Mouse (Mus musculus) limb, embryonic 11.5 days (tissue): ENCODE data around the gene Dtd1. TPM values are rescaled to one million over a fixed set of nuclear protein-coding genes. Genes with fewer than 3 reads are reported as not detected.
A peak's percentile ranks its signal among the peaks of the same experiment; 100 is the strongest.

Experiments used
- ATAC-seq: fragments of 200-750 bp; cut with Nextera tagmentation; 2 replicates; pipeline ENCODE4 v1.8.0; 2017; ENCODE audit warnings: low read depth; ENCODE audit not compliant: insufficient number of reproducible peaks, low FRiP score, low TSS enrichment
- DNase-seq: peaks from one replicate; pipeline ENCODE4 v3.0.0-alpha.2; 2015; ENCODE audit warnings: low spot score
- H3K27ac ChIP-seq: fragments of 300-500 bp; sonication (generic); replicated peaks from 2 replicates; pipeline ENCODE4 v1.5.1; 2014; ENCODE audit warnings: low read depth, mild to moderate bottlenecking, low read length
- H3K27me3 ChIP-seq: fragments of 300-500 bp; sonication (generic); 2 replicates; pipeline ENCODE4 v1.6.1; 2014; ENCODE audit warnings: mild to moderate bottlenecking, low read length, mixed read lengths; ENCODE audit not compliant: control insufficient read depth, insufficient read depth
- H3K36me3 ChIP-seq: fragments of 300-500 bp; sonication (generic); 2 replicates; pipeline ENCODE4 v1.6.1; 2014; ENCODE audit warnings: mild to moderate bottlenecking, low read length, moderate library complexity, mixed read lengths; ENCODE audit not compliant: control insufficient read depth, insufficient read depth
- H3K4me1 ChIP-seq: fragments of 300-500 bp; sonication (generic); 2 replicates; pipeline ENCODE4 v1.6.1; 2014; ENCODE audit warnings: low read length, mixed read lengths; ENCODE audit not compliant: control insufficient read depth, insufficient read depth
- H3K4me2 ChIP-seq: fragments of 300-500 bp; sonication (generic); 2 replicates; pipeline ENCODE4 v1.6.1; 2014; ENCODE audit warnings: low read depth, mild to moderate bottlenecking, moderate library complexity; ENCODE audit not compliant: severe bottlenecking
- H3K4me3 ChIP-seq: fragments of 300-500 bp; sonication (generic); 2 replicates; pipeline ENCODE4 v1.5.1; 2014; ENCODE audit warnings: low read depth, low read length
- H3K9ac ChIP-seq: fragments of 300-500 bp; sonication (generic); 2 replicates; pipeline ENCODE4 v1.6.1; 2014; ENCODE audit warnings: mild to moderate bottlenecking, low read length
- H3K9me3 ChIP-seq: fragments of 300-500 bp; sonication (generic); 2 replicates; pipeline ENCODE4 v1.6.1; 2016; ENCODE audit warnings: low read length; ENCODE audit not compliant: control insufficient read depth
- WGBS: fragments of 180-500 bp; shearing (Covaris S2); extraction: QIAGEN DNeasy Blood & Tissue Kit; methylation state at CpG from one replicate; pipeline ENCODE4 v1.1.7; 2014; 5-methylcytosine and 5-hydroxymethylcytosine counted together
- polyA plus RNA-seq: library from polyadenylated mRNA; unstranded; fragments of >200 nt; fragmentation: Nextera tagmentation; extraction: Ambion mirVana; gene quantifications from 2 replicates; pipeline ENCODE4 v1.2.1, GENCODE M21; 2014

Dtd1 gene
- polyA plus RNA-seq, 1 experiment from 2014 or later, result 40.7 TPM

- Histone ChIP-seq H3K9ac (no peak overlapping the region), H3K27ac (no peak overlapping the region), H3K36me3 (no peaks in the 10 kb centered on the region), H3K27me3 (no peaks in the 10 kb centered on the region), H3K4me2 (no peak overlapping the region), H3K4me1 (no peaks in the 10 kb centered on the region), H3K4me3 (no peak overlapping the region), H3K9me3 (no peaks in the 10 kb centered on the region)
- no peak for DNase-seq
- WGBS, result 56% methylated on average over 5 of the region's 5 CpGs
- no peak for ATAC-seq
Measured at GRCm38 (mm10) chr2:144720407-144720959, 120.8 kb downstream of the Dtd1 start.

- 73% methylated on average over 1 of the region's 1 CpGs for WGBS
- no peak for DNase-seq
Measured at GRCm38 (mm10) chr2:144724679-144725078, 125.0 kb downstream of the Dtd1 start.

GRCm38 (mm10) chr2:144727136-144727535 lies 127.4 kb downstream of the Dtd1 start:
- Histone ChIP-seq H3K9me3 (no peaks in the 10 kb centered on the region), H3K27ac (no peak overlapping the region), H3K4me3 (no peak overlapping the region), H3K4me1 (no peaks in the 10 kb centered on the region), H3K4me2 (no peak overlapping the region), H3K27me3 (no peaks in the 10 kb centered on the region), H3K36me3 (no peaks in the 10 kb centered on the region), H3K9ac (no peak overlapping the region)
- no peak for ATAC-seq
- DNase-seq, result no peak
- 96% methylated on average over 3 of the region's 3 CpGs for WGBS

More at GRCm38 (mm10) chr2:144724679-144725078, 125.0 kb downstream of the Dtd1 start:
- Histone ChIP-seq H3K4me2 (no peak overlapping the region), H3K27me3 (no peaks in the 10 kb centered on the region), H3K27ac (no peak overlapping the region), H3K9me3 (no peaks in the 10 kb centered on the region), H3K4me1 (no peaks in the 10 kb centered on the region), H3K9ac (no peak overlapping the region), H3K4me3 (no peak overlapping the region), H3K36me3 (no peaks in the 10 kb centered on the region)
- ATAC-seq, result 0 out of 2 replicates have a peak, but pooled peaks have one; percentile 19

GRCm38 (mm10) chr2:144729776-144730175 lies 130.1 kb downstream of the Dtd1 start:
- Histone ChIP-seq H3K27ac (no peak overlapping the region), H3K9me3 (no peaks in the 10 kb centered on the region), H3K9ac (no peak overlapping the region), H3K4me3 (no peak overlapping the region), H3K36me3 (no peaks in the 10 kb centered on the region), H3K27me3 (no peaks in the 10 kb centered on the region), H3K4me2 (no peak overlapping the region), H3K4me1 (no peaks in the 10 kb centered on the region)
- ATAC-seq (no peak), DNase-seq (no peak)
- 95% methylated on average over 2 of the region's 2 CpGs for WGBS

GRCm38 (mm10) chr2:144738161-144738560 lies 138.5 kb downstream of the Dtd1 start:
- H3K36me3 ChIP-seq, result no peaks in the 10 kb centered on the region
- 0 out of 2 replicates have a peak, but pooled peaks have one; percentile 33 for ATAC-seq
- no peak overlapping the region for H3K4me2 ChIP-seq
- H3K27me3 ChIP-seq, result no peaks in the 10 kb centered on the region
- H3K9me3 ChIP-seq, result no peaks in the 10 kb centered on the region
- no peak overlapping the region for H3K4me3 ChIP-seq
- no peak overlapping the region for H3K9ac ChIP-seq
- DNase-seq, result no peak
- no peak overlapping the region for H3K27ac ChIP-seq
- WGBS, result 41% methylated on average over 5 of the region's 5 CpGs
- no peaks in the 10 kb centered on the region for H3K4me1 ChIP-seq

- Histone ChIP-seq H3K27ac (no peak overlapping the region), H3K9me3 (no peaks in the 10 kb centered on the region), H3K27me3 (no peaks in the 10 kb centered on the region), H3K4me3 (no peak overlapping the region), H3K9ac (no peak overlapping the region), H3K4me2 (no peak overlapping the region), H3K36me3 (no peaks in the 10 kb centered on the region), H3K4me1 (no peaks in the 10 kb centered on the region)
- WGBS, result 81% methylated on average over 5 of the region's 5 CpGs
- ATAC-seq (no peak), DNase-seq (no peak)
Measured at GRCm38 (mm10) chr2:144738576-144738975, 138.9 kb downstream of the Dtd1 start.

GRCm38 (mm10) chr2:144740577-144740997 lies 140.9 kb downstream of the Dtd1 start:
- DNase-seq, result no peak
- no peak overlapping the region for H3K4me2 ChIP-seq

GRCm38 (mm10) chr2:144741973-144742372 lies 142.3 kb downstream of the Dtd1 start:
- Histone ChIP-seq H3K27ac (no peak overlapping the region), H3K4me2 (no peak overlapping the region), H3K27me3 (no peaks in the 10 kb centered on the region), H3K9ac (no peak overlapping the region), H3K4me3 (no peak overlapping the region), H3K4me1 (no peaks in the 10 kb centered on the region), H3K36me3 (no peaks in the 10 kb centered on the region), H3K9me3 (no peaks in the 10 kb centered on the region)
- ATAC-seq (no peak), DNase-seq (no peak)
- 85% methylated on average over 10 of the region's 10 CpGs for WGBS

More at GRCm38 (mm10) chr2:144740577-144740997, 140.9 kb downstream of the Dtd1 start:
- Histone ChIP-seq H3K4me1 (no peaks in the 10 kb centered on the region), H3K27ac (no peak overlapping the region), H3K36me3 (no peaks in the 10 kb centered on the region), H3K27me3 (no peaks in the 10 kb centered on the region), H3K9ac (no peak overlapping the region), H3K9me3 (no peaks in the 10 kb centered on the region), H3K4me3 (no peak overlapping the region)
- ATAC-seq, result no peak
- 75% methylated on average over 6 of the region's 6 CpGs for WGBS

- Histone ChIP-seq H3K36me3 (no peaks in the 10 kb centered on the region), H3K27me3 (no peaks in the 10 kb centered on the region), H3K9me3 (no peaks in the 10 kb centered on the region), H3K4me3 (no peak overlapping the region), H3K4me1 (no peaks in the 10 kb centered on the region), H3K27ac (no peak overlapping the region), H3K4me2 (no peak overlapping the region), H3K9ac (no peak overlapping the region)
- no peak for DNase-seq
- 74% methylated on average over 5 of the region's 5 CpGs for WGBS
- no peak for ATAC-seq
Measured at GRCm38 (mm10) chr2:144743316-144743715, 143.6 kb downstream of the Dtd1 start.
